Comparison of ENCODE assay signal across 12 mouse cellular contexts in genomic region chr11:88295298-88295697, GRCm38 (mm10). TPM values are rescaled to one million over a fixed set of nuclear protein-coding genes. Genes with fewer than 3 reads are reported as not detected.
DNase-seq lines count a peak whose midpoint lies in the region; ATAC-seq and TF ChIP-seq lines count a peak whose summit lies in the region.
"Had no signal": no experiment of that assay in that cellular context is flagged by ENCODE, and none has a peak within 500 bp of the region (broad histone marks: within the 10 kb centered on the region; RNA-seq: fewer than 3 reads in every experiment).

No protein-coding gene starts in this region.

- H3K9me3 ChIP-seq in midbrain, embryonic 11.5 days (ENCODE audit: control insufficient read depth, low read length), result no peaks in the 10 kb centered on the region
- no peaks in the 10 kb centered on the region for H3K9me3 ChIP-seq in midbrain, embryonic 15.5 days
- no peaks in the 10 kb centered on the region for H3K9me3 ChIP-seq in kidney, embryonic 15.5 days (replicated peaks)
- no peaks in the 10 kb centered on the region for H3K9me3 ChIP-seq in liver, postnatal 0 days (ENCODE audit: low read length)

- H3K9ac ChIP-seq in midbrain, embryonic 11.5 days (ENCODE audit: low read length), result peak overlapping the region; percentile 54; the same call in 1 of the 2 replicates
- H3K9ac ChIP-seq in midbrain, embryonic 15.5 days, result no peak overlapping the region
- H3K9ac ChIP-seq in kidney, embryonic 15.5 days, result no peak overlapping the region
- H3K9ac ChIP-seq in liver, postnatal 0 days (replicated peaks), result no peak overlapping the region

- TF ChIP-seq EP300 in liver, postnatal 0 days (IDR thresholded peaks at IDR 0.05; ENCODE audit: low read depth), result no peak

- H3K4me3 ChIP-seq in midbrain, embryonic 11.5 days (ENCODE audit: low read depth, low read length), result no peak overlapping the region
- no peak overlapping the region for H3K4me3 ChIP-seq in midbrain, embryonic 15.5 days
- peak overlapping the region; percentile 41 for H3K4me3 ChIP-seq in kidney, embryonic 15.5 days (replicated peaks)
- H3K4me3 ChIP-seq in liver, postnatal 0 days (ENCODE audit: low read depth, low read length), result no peak overlapping the region

- H3K4me1 ChIP-seq in midbrain, embryonic 11.5 days (ENCODE audit: control insufficient read depth, insufficient read depth, low read length), result peaks cover 25% of the 10 kb centered on the region
- no peaks in the 10 kb centered on the region; the same call in 1 of the 2 replicates for H3K4me1 ChIP-seq in midbrain, embryonic 15.5 days
- H3K4me1 ChIP-seq in kidney, embryonic 15.5 days, result peaks cover 49% of the 10 kb centered on the region
- H3K4me1 ChIP-seq in liver, postnatal 0 days (ENCODE audit: insufficient read depth), result no peaks in the 10 kb centered on the region

- 85% methylated on average over 5 of the region's 5 CpGs for WGBS in midbrain, embryonic 11.5 days
- 66% methylated on average over 5 of the region's 5 CpGs for WGBS in midbrain, embryonic 15.5 days
- 38% methylated on average over 5 of the region's 5 CpGs for WGBS in kidney, embryonic 15.5 days
- 61% methylated on average over 5 of the region's 5 CpGs for WGBS in liver, postnatal 0 days (ENCODE audit: insufficient replicate concordance)

- H3K27ac ChIP-seq in midbrain, embryonic 11.5 days (ENCODE audit: low read depth, low read length), result no peak overlapping the region
- H3K27ac ChIP-seq in midbrain, embryonic 15.5 days, result no peak overlapping the region
- peak overlapping the region; percentile 81 for H3K27ac ChIP-seq in kidney, embryonic 15.5 days
- no peak overlapping the region for H3K27ac ChIP-seq in liver, postnatal 0 days (ENCODE audit: low read depth)

- H3K4me2 ChIP-seq in midbrain, embryonic 11.5 days, result peak overlapping the region; percentile 44
- no peak overlapping the region for H3K4me2 ChIP-seq in midbrain, embryonic 15.5 days
- peak overlapping the region; percentile 64 for H3K4me2 ChIP-seq in kidney, embryonic 15.5 days
- H3K4me2 ChIP-seq in liver, postnatal 0 days (ENCODE audit: low read depth, low read length), result no peak overlapping the region

- H3K27me3 ChIP-seq in midbrain, embryonic 11.5 days (ENCODE audit: control insufficient read depth, insufficient read depth, low read length), result no peaks in the 10 kb centered on the region
- H3K27me3 ChIP-seq in midbrain, embryonic 15.5 days (replicated peaks), result no peaks in the 10 kb centered on the region
- peaks cover 26% of the 10 kb centered on the region for H3K27me3 ChIP-seq in kidney, embryonic 15.5 days
- H3K27me3 ChIP-seq in liver, postnatal 0 days (ENCODE audit: insufficient read depth, low read length), result peaks cover 19% of the 10 kb centered on the region

- no peak for TF ChIP-seq CTCF in liver, postnatal 0 days (IDR thresholded peaks at IDR 0.05; ENCODE audit: low read depth)

- ATAC-seq in midbrain, embryonic 11.5 days (ENCODE audit: low FRiP score), result no peak
- no peak for ATAC-seq in midbrain, embryonic 15.5 days (replicated peaks)
- peak; percentile 60 for ATAC-seq in kidney, embryonic 15.5 days (replicated peaks; ENCODE audit: low FRiP score)
- ATAC-seq in liver, postnatal 0 days, result peak; percentile 25; the same call in 1 of the 2 replicates
- no peak for ATAC-seq in activated CD4-positive, CD25-positive, alpha-beta regulatory T cell, adult 4 months

- DNase-seq in midbrain, embryonic 11.5 days (ENCODE audit: low spot score, missing footprints), result no peak
- peak; percentile 49 for DNase-seq in kidney, adult 18-20 months
- DNase-seq in liver, postnatal 0 days, result no peak
- no peak for DNase-seq in layer of hippocampus, adult 11-12 months (ENCODE audit: low spot score)
- DNase-seq: cerebellum, postnatal 36 days; heart, adult 11 months; lung, postnatal 10 days had no signal

- no peaks in the 10 kb centered on the region for H3K36me3 ChIP-seq in midbrain, embryonic 11.5 days (ENCODE audit: control insufficient read depth, insufficient read depth, low read length)
- H3K36me3 ChIP-seq in midbrain, embryonic 15.5 days (replicated peaks), result no peaks in the 10 kb centered on the region
- no peaks in the 10 kb centered on the region for H3K36me3 ChIP-seq in kidney, embryonic 15.5 days
- H3K36me3 ChIP-seq in liver, postnatal 0 days (replicated peaks; ENCODE audit: insufficient read depth, low read length), result no peaks in the 10 kb centered on the region

RNA-seq across cellular contexts. Expression of gene Ccdc182, which starts 1.4 kb away (rescaled TPM):
- polyA plus RNA-seq in midbrain, embryonic 11.5 days (2014; fragmentation: Nextera tagmentation; extraction: Ambion mirVana), result 9.1 and 9.5 TPM in 2 replicates
- polyA plus RNA-seq in midbrain, embryonic 15.5 days (2015; fragmentation: Nextera tagmentation; extraction: Ambion mirVana), result 0.23 TPM in 2 replicates
- 3.1 and 3.7 TPM in 2 replicates for polyA plus RNA-seq in kidney, embryonic 15.5 days (2015; fragmentation: Nextera tagmentation; extraction: Ambion mirVana)
- polyA plus RNA-seq in liver, postnatal 0 days (2015; fragmentation: Nextera tagmentation; extraction: Ambion mirVana), result not detected in 2 replicates
- not detected for polyA plus RNA-seq in activated CD4-positive, CD25-positive, alpha-beta regulatory T cell, adult 4 months (2017; shearing (Covaris generic))
- polyA plus RNA-seq: embryonic facial prominence, embryonic 14.5 days; heart, postnatal 0 days had no signal

Comparison
In these comparisons a context has a peak if more than half of its experiments do, and no peak if none do; other contexts are left out.
1. H3K4me2 ChIP-seq: peak in midbrain, embryonic 11.5 days (single experiment) and kidney, embryonic 15.5 days (single experiment); none in midbrain, embryonic 15.5 days (single experiment) and liver, postnatal 0 days (single experiment).
2. ATAC-seq: peak in kidney, embryonic 15.5 days (single experiment) and liver, postnatal 0 days (single experiment); none in midbrain, embryonic 11.5 days (single experiment), midbrain, embryonic 15.5 days (single experiment) and activated CD4-positive, CD25-positive, alpha-beta regulatory T cell, adult 4 months (single experiment).